Mouse (Mus musculus) liver, adult 2 months (tissue): Measurements from ENCODE around the gene Tnik.

Experiments used
- CTCF ChIP-seq: fragments of 200-500 bp; IDR thresholded peaks from 2 replicates; pipeline ENCODE4 v1.5.1; 2011; ENCODE audit warnings: low read depth, low read length, control low read depth
- POLR2A ChIP-seq: fragments of 200-500 bp; IDR thresholded peaks from 2 replicates; pipeline ENCODE4 v1.6.1; 2011; ENCODE audit warnings: low read length, control low read depth; ENCODE audit not compliant: insufficient read depth; ENCODE audit errors: extremely low read depth

GRCm38 (mm10) chr3:28542941-28543340, 279.9 kb downstream of the Tnik start:
- TF ChIP-seq CTCF (no peak), POLR2A (no peak)
